Mouse (Mus musculus): ENCODE measurements around the gene Nlrp3.

- no peak for TF ChIP-seq CTCF (IDR thresholded peaks at IDR 0.05; ENCODE audit: extremely low read depth, insufficient read depth, insufficient read length, insufficient replicate concordance)
- TF ChIP-seq POLR2A (IDR thresholded peaks at IDR 0.05; ENCODE audit: low read depth, low read length), result no peak
Observed at GRCm38 (mm10) chr11:59514789-59515188, 26.6 kb upstream of the Nlrp3 start.

Data from spleen, adult 2 months (tissue).